Mouse (Mus musculus) kidney, postnatal 0 days (tissue): ENCODE measurements around the gene E130114P18Rik. TPM values are rescaled to one million over a fixed set of nuclear protein-coding genes. Genes with fewer than 3 reads are reported as not detected.

ENCODE experiments used
- ATAC-seq: fragments of 200-750 bp; cut with Nextera tagmentation; replicated peaks from 2 replicates; pipeline ENCODE4 v1.8.0; 2017; ENCODE audit warnings: low read depth, moderate number of reproducible peaks, moderate TSS enrichment, moderate library complexity; ENCODE audit not compliant: low FRiP score
- DNase-seq: peaks from one replicate; pipeline ENCODE4 v3.0.0-alpha.2; 2016; ENCODE audit warnings: low spot score
- H3K27ac ChIP-seq: fragments of 300-500 bp; sonication (generic); 2 replicates; pipeline ENCODE4 v1.5.1; 2014; ENCODE audit warnings: mild to moderate bottlenecking
- H3K27me3 ChIP-seq: fragments of 300-500 bp; sonication (generic); 2 replicates; pipeline ENCODE4 v1.6.1; 2014; ENCODE audit warnings: low read length, mixed read lengths; ENCODE audit not compliant: insufficient read depth
- H3K36me3 ChIP-seq: fragments of 300-500 bp; sonication (generic); 2 replicates; pipeline ENCODE4 v1.6.1; 2014; ENCODE audit warnings: low read length, mixed read lengths; ENCODE audit not compliant: insufficient read depth
- H3K4me1 ChIP-seq: fragments of 300-500 bp; sonication (generic); replicated peaks from 2 replicates; pipeline ENCODE4 v1.6.1; 2014; ENCODE audit warnings: antibody characterized with exemption, low read length, mixed read lengths; ENCODE audit not compliant: insufficient read depth
- H3K4me2 ChIP-seq: fragments of 300-500 bp; sonication (generic); 2 replicates; pipeline ENCODE4 v1.6.1; 2014; ENCODE audit warnings: mild to moderate bottlenecking, low read length, moderate library complexity, mixed read lengths
- H3K4me3 ChIP-seq: fragments of 300-500 bp; sonication (generic); replicated peaks from 2 replicates; pipeline ENCODE4 v1.5.1; 2014; ENCODE audit warnings: low read depth, low read length
- H3K9ac ChIP-seq: fragments of 300-500 bp; sonication (generic); 2 replicates; pipeline ENCODE4 v1.6.1; 2014; ENCODE audit warnings: low read depth, low read length
- H3K9me3 ChIP-seq: fragments of 300-500 bp; sonication (generic); replicated peaks from 2 replicates; pipeline ENCODE4 v1.6.1; 2016; ENCODE audit warnings: low read length, inconsistent platforms, mixed read lengths
- CTCF ChIP-seq: IDR thresholded peaks from 2 replicates; pipeline ENCODE4 v1.5.1; 2016; ENCODE audit warnings: antibody characterized with exemption, low read depth, mild to moderate bottlenecking, moderate library complexity
- WGBS: fragments of 180-500 bp; shearing (Covaris S2); extraction: QIAGEN DNeasy Blood & Tissue Kit; methylation state at CpG from one replicate; pipeline ENCODE4 v1.1.7; 2014; 5-methylcytosine and 5-hydroxymethylcytosine counted together
- polyA plus RNA-seq: library from polyadenylated mRNA; unstranded; fragments of >200 nt; fragmentation: Nextera tagmentation; extraction: Ambion mirVana; gene quantifications from 2 replicates; pipeline ENCODE4 v1.2.1, GENCODE M21; 2015

E130114P18Rik gene
- polyA plus RNA-seq, 1 experiment from 2014 or later, result 0.38 TPM

DNA sequence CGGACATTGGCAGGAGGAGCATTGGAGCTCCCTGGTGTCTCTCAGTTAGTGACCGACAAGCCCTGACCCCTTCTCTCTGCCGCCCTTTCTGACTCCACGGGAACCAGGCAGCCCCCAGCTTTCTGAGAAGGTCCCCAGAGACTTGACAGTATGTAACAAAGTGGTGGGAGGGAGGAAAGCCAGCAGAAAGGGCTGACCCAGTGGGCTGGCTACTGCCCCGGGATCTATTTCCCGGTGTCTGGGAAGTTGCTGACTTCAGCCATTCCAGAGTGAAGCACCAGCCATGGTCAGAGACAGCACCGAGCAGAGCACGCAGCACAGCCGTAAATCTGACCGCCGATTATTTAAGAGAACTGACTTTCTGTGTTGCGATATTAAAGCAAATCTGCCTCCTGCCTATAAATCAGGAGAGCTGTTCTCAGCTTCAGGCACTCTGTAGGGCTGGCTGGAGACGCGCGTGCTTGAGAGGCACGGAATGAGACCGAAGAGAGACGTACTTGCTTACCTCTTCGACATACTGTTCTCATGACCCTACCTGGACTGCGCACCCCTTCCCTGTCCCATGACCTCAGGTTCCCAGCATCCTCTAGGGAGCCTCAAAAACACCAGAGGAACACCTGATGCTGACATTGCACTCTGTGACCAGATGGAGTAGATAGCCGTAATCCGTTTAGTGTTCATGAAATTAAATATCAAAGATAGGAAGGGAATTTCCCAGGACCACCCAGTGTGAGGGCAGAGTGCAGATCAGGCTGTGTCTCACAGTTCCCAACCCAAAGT lies 70.3 kb downstream of the E130114P18Rik start:
- Histone ChIP-seq H3K4me3 (peak overlapping the region; percentile 11; the same call in 1 of the 2 replicates), H3K9me3 (no peaks in the 10 kb centered on the region), H3K27ac (no peak overlapping the region), H3K36me3 (no peaks in the 10 kb centered on the region), H3K4me1 (0 out of 2 replicates have a peak, but pooled peaks cover 4% of the 10 kb centered on the region), H3K9ac (no peak overlapping the region), H3K27me3 (no peaks in the 10 kb centered on the region), H3K4me2 (peak overlapping the region; percentile 48)
- peak; percentile 78 for DNase-seq
- WGBS, result 23% methylated on average over 22 of the region's 22 CpGs
- no peak for TF ChIP-seq CTCF
- peak; percentile 55; the same call in 1 of the 2 replicates for ATAC-seq

DNA sequence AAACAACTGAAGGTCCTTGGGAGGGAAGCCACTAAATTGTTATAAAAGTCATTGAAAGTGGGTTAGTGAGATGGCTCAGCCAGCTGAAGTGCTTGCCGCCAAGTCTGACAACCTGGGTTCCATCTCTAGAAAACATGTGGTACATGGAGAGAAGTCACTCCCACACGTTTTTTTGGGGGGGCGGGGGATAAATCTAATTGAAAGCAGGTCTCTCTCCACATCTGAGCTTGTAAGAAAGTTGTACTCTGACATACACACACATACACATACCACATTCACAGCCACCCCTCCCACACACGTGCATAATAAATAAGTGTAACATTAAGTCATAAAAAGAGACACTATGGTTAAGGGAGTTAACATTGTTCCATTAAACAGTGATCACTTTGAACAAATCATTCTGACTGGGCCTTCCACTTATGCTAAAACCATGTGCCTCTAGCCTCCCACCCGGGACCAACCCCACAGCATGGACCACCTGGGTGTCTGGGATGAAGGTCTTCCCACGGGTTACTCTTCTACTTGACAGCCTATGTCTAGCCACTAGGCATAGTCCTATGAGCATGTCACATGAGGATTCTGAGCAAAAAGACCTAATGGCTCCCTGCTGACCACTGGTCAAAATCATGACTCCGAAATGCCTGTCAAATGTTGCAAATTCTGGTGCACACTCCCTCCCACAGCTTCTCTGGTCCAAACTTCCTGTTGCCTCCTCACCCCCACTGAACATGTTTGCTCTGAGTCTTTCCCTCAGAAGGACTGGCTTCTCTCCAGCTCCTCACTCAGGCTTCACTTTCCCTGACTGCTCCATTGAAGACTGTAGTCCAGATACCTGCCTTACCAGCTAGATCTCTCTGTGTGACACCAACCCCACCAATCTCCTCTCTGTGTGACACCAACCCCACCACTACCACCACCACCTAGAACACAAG lies 80.9 kb downstream of the E130114P18Rik start:
- DNase-seq (peak; percentile 72), ATAC-seq (peak; percentile 65)
- Histone ChIP-seq H3K27me3 (no peaks in the 10 kb centered on the region), H3K4me2 (no peak overlapping the region), H3K4me1 (no peaks in the 10 kb centered on the region), H3K9ac (no peak overlapping the region), H3K27ac (no peak overlapping the region), H3K36me3 (no peaks in the 10 kb centered on the region), H3K4me3 (no peak overlapping the region), H3K9me3 (no peaks in the 10 kb centered on the region)
- TF ChIP-seq CTCF, result no peak
- 35% methylated on average over 7 of the region's 7 CpGs for WGBS

DNA sequence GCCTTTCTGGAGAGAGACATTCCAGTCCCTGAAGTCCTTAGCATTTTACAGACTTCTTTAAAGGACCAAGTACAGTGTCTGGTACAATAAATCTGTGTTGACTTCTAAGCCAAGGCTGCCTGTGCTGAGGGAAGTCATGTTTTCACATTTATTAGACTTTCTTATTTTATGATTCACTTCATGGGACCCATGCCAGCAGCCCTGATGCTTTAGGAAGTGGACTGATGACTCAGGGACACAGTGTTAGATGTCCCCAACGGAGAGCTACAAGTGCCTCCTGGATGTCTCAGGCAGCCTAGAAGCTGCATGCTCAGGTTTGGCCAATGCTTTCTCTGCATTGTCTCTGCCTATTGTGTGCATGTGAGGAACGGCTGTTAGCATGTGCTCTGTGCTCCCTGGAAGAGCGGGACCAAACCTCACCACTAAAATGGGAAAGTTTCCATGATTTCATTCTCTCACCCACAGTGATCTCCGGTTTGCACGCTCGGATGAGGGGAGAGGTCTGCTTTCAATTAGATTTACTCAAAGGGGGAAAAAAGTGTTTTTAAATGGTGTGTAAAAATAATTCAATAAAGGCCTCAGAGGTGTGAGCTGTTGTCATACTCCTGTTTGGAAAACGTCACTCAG lies 82.4 kb downstream of the E130114P18Rik start:
- no peak for TF ChIP-seq CTCF
- no peak overlapping the region for H3K4me2 ChIP-seq
- H3K27me3 ChIP-seq, result no peaks in the 10 kb centered on the region
- ATAC-seq (no peak), DNase-seq (peak; percentile 71)
- no peaks in the 10 kb centered on the region for H3K9me3 ChIP-seq
- no peak overlapping the region for H3K27ac ChIP-seq
- no peaks in the 10 kb centered on the region for H3K36me3 ChIP-seq
- H3K4me3 ChIP-seq, result no peak overlapping the region
- no peak overlapping the region for H3K9ac ChIP-seq
- no peaks in the 10 kb centered on the region for H3K4me1 ChIP-seq
- WGBS, result 62% methylated on average over 7 of the region's 7 CpGs

DNA sequence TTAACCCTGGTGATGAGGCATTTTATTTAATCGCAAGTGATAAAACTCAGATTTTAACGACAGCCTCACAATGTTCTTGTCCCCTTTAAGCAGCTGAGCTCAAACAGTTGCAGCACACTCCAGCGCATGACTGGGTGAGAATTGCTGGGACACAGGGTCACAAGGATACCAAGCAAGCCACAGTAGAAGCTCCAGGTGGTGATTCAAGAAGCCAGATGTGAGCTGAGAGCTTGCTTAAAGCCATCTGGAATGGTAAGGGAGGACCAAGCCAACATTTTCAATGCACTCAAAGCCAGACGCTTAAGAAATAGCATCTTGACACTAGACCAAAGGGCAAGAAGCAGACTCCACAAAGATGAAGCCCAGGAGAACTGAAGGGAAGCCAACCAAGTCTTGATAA lies 83.9 kb downstream of the E130114P18Rik start:
- Histone ChIP-seq H3K4me3 (no peak overlapping the region), H3K9me3 (no peaks in the 10 kb centered on the region), H3K36me3 (no peaks in the 10 kb centered on the region), H3K4me1 (no peaks in the 10 kb centered on the region), H3K27me3 (no peaks in the 10 kb centered on the region), H3K4me2 (no peak overlapping the region), H3K27ac (no peak overlapping the region), H3K9ac (no peak overlapping the region)
- 84% methylated on average over 4 of the region's 4 CpGs for WGBS
- DNase-seq, result no peak
- TF ChIP-seq CTCF, result no peak
- no peak for ATAC-seq

DNA sequence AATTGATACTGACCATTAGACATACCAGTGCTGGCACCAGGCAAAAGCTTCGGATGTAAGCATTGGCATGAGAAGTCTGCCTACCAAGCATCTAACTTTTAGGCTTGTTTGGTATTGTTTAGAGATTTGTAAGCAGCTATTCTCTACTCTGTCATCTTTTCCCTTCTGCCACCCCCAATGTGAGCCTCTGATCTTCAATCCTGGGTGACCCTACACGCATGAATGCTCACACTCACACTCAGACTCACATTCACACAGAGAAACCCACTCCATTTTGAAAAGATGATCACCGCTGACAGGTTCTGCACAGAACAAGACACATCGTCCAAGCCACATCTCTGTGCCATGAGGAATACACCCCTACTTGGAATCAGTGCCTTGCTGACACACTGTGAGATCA lies 84.8 kb downstream of the E130114P18Rik start:
- WGBS, result 92% methylated on average over 4 of the region's 4 CpGs
- ATAC-seq (no peak), DNase-seq (no peak)
- H3K36me3 ChIP-seq, result no peaks in the 10 kb centered on the region
- no peaks in the 10 kb centered on the region for H3K4me1 ChIP-seq
- no peak overlapping the region for H3K4me3 ChIP-seq
- H3K9me3 ChIP-seq, result no peaks in the 10 kb centered on the region
- no peak for TF ChIP-seq CTCF
- no peak overlapping the region for H3K4me2 ChIP-seq
- no peak overlapping the region for H3K9ac ChIP-seq
- no peaks in the 10 kb centered on the region for H3K27me3 ChIP-seq
- no peak overlapping the region for H3K27ac ChIP-seq

DNA sequence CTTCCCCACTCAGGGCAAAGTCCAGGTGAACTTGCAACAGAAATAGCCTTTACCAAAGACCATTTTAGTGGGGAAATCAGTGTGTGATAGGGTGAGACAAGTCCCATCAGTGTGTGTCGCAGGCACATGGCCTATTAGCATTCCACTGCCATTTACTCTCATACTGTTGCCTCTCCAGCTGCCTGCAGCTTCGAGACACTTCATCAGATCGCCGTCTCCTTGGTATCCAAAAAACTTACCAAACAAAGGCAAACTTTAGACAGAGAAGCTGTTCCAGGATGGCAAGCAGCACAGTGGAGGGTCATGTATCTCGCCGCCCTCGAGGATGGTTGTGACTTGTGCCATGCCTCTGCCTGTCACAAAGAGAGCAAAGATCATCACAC lies 87.5 kb downstream of the E130114P18Rik start:
- DNase-seq, result no peak
- Histone ChIP-seq H3K4me2 (no peak overlapping the region), H3K36me3 (no peaks in the 10 kb centered on the region), H3K27ac (no peak overlapping the region), H3K27me3 (no peaks in the 10 kb centered on the region), H3K4me1 (no peaks in the 10 kb centered on the region), H3K9ac (no peak overlapping the region), H3K9me3 (no peaks in the 10 kb centered on the region), H3K4me3 (no peak overlapping the region)
- 83% methylated on average over 7 of the region's 7 CpGs for WGBS
- no peak for ATAC-seq
- TF ChIP-seq CTCF, result no peak
